Mouse (Mus musculus): ENCODE measurements around the gene Nfic.
A peak's percentile ranks its signal among the peaks of the same experiment; 100 is the strongest.

Nfic gene

DNA sequence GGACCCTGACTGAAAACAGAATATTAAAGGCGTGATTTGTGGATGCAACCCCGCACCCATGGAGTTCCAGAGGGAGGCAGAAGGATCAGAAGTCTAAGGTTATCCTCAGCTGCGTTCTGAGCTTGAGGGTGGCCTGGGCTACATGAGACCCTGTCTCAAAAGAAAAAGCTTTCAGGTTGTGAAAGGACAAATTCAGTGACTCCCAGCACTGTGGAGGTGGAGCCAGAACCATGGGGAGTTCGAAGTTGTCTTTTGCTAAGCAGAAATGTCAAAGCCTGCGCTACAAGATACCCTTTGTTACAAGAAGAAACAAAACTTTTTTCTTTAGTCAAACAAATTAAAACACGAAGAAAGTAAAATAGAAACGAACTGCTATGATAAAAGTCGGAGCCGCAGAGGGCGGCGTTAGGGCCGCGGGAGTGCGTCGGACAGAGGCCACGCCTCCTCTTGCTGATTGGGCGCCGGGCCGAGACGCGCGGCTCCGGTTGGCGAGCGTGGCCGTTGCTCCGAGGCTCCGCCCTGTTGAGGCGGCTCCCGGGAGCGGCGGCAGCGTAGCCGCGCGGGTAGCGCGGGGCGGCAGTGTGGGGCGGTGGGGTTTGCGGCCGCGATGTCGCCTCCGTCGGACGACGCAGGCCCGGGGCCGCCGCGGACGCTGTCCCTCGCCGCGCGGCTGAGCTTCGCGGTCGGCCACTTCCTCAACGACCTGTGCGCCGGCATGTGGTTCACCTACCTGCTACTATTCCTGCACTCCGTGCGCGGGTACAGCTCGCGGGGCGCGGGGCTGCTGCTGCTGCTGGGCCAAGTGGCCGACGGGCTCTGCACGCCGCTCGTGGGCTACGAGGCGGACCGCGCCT lies 98.2 kb downstream of the Nfic start, which contains the start of gene Mfsd12:
Gene Mfsd12, plus strand, starts transcription at position 501 of the 854 bp plus-strand sequence.
- DNase-seq (ENCODE audit: low spot score): peak; percentile 93

GRCm38 (mm10) chr10:81356352-81356990 lies 99.0 kb downstream of the Nfic start:
- peak; percentile 53 for DNase-seq (ENCODE audit: low spot score)

DNA sequence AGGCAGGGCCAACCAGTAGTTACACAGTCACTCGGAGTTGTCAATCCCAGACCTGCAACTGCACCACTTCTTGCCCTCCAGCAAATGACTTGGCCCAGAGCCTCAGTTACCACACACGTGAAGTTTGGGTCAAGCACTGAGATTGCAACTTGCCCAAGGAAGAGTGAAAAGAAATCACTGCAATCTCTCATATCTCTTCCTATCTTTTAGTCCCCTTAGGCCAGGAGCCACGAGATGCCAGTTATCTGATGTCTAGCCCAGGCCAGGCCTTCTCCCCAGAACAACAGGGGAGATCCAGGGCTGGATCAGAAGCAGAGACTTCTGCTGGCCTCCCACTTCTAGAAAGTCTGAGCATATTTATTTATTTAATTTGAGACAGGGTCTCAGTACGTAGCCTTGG lies 99.9 kb downstream of the Nfic start:
- DNase-seq (ENCODE audit: low spot score): no peak

GRCm38 (mm10) chr10:81354738-81355477 lies 100.5 kb downstream of the Nfic start:
- no peak for DNase-seq (ENCODE audit: low spot score)

GRCm38 (mm10) chr10:81351678-81352291 lies 103.7 kb downstream of the Nfic start:
- no peak for DNase-seq (ENCODE audit: low spot score)

- DNase-seq (ENCODE audit: low spot score): peak; percentile 99
Measured at GRCm38 (mm10) chr10:81350351-81351063, 104.9 kb downstream of the Nfic start, which contains the start of gene Hmg20b. TSS of gene Hmg20b (minus strand) at chr10:81350480.

DNA sequence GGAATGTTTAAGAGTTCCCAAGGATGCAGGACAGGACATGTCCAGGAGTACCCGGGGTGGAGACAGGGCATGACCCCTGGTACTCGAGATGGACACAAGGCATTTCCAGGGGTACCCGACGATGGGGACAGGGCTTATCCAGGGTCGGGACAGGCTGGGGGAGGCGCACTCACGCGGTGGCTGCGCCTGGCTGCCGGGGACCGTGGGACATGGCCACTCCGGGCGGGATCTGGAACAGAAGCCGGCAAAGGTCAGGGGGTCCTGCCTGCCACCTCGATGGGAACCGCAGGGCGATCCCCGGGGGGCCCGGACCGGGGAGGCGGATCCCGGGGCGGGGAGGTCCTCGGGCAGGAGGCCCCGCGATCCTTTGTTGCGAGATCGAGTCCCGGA lies 105.5 kb downstream of the Nfic start:
- DNase-seq (ENCODE audit: low spot score): no peak

GRCm38 (mm10) chr10:81349146-81349545 lies 106.3 kb downstream of the Nfic start:
- peak; percentile 73 for DNase-seq (ENCODE audit: low spot score)

DNA sequence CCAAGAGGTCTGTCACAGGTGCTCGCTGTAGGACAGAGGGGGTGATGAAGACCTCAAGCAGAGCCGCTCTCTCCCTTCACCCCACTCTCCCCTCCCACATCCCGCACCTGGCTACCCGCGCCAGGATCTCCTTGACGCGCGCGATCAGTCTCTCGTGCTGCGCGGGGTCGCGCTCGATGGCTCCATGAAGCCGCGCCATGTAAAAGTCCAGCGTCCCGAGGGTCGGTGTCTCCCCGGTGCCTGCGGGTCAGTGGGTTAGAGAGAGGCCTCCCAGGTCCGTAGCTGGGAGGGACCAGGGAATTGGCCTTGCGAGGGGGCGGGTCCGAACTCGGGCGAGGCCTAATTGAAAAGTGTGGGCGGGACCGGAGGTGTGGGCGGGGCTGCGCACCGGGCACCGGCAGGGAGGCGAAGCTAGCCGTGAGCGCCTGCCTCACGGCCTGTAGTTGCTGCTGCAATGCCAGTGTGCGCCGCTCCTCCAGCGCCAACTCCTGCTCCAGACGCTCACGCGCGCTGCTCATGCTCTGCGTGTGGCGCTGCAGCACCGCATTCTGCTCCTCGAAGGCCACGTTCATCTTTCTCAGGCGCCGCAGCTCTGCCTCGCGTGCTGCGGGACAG lies 108.9 kb downstream of the Nfic start:
- DNase-seq (ENCODE audit: low spot score): no peak
